Mouse (Mus musculus): ENCODE measurements at regions not wholly inside any gene's neighbourhood (a gene's known extent, or its start where the extent isn't known, plus 50 kb on each side); places are given as distances from the start of the nearest gene placed in this dataset.

- TF ChIP-seq CTCF (IDR thresholded peaks at IDR 0.05; ENCODE audit: insufficient read depth, low read depth, low read length): no peak
- TF ChIP-seq POLR2A (IDR thresholded peaks at IDR 0.05; ENCODE audit: insufficient read depth, low read depth, low read length): no peak
- Histone ChIP-seq H3K4me1 (ENCODE audit: control insufficient read depth, insufficient read depth, low read length) (peaks cover 21% of the 10 kb centered on the region), H3K4me3 (ENCODE audit: insufficient read depth, low read depth, low read length) (no peak overlapping the region), H3K27ac (ENCODE audit: insufficient read depth, low read depth, low read length) (no peak overlapping the region)
- 100% methylated on average over 2 of the region's 2 CpGs for WGBS
These were observed 219.9 kb upstream of the Ccdc122 start for GRCm38 (mm10) chr14:76816666-76817065.

GRCm38 (mm10) chr14:76812155-76812875, 224.3 kb upstream of the Ccdc122 start:
- peaks cover 3% of the 10 kb centered on the region; the same call in 1 of the 2 replicates for H3K4me1 ChIP-seq (ENCODE audit: control insufficient read depth, insufficient read depth, low read length)
- H3K4me3 ChIP-seq (ENCODE audit: insufficient read depth, low read depth, low read length): no peak overlapping the region
- H3K27ac ChIP-seq (ENCODE audit: insufficient read depth, low read depth, low read length): no peak overlapping the region
- WGBS: 83% methylated on average over 14 of the region's 14 CpGs
- no peak for TF ChIP-seq POLR2A (IDR thresholded peaks at IDR 0.05; ENCODE audit: insufficient read depth, low read depth, low read length)
- no peak for TF ChIP-seq CTCF (IDR thresholded peaks at IDR 0.05; ENCODE audit: insufficient read depth, low read depth, low read length)

DNA sequence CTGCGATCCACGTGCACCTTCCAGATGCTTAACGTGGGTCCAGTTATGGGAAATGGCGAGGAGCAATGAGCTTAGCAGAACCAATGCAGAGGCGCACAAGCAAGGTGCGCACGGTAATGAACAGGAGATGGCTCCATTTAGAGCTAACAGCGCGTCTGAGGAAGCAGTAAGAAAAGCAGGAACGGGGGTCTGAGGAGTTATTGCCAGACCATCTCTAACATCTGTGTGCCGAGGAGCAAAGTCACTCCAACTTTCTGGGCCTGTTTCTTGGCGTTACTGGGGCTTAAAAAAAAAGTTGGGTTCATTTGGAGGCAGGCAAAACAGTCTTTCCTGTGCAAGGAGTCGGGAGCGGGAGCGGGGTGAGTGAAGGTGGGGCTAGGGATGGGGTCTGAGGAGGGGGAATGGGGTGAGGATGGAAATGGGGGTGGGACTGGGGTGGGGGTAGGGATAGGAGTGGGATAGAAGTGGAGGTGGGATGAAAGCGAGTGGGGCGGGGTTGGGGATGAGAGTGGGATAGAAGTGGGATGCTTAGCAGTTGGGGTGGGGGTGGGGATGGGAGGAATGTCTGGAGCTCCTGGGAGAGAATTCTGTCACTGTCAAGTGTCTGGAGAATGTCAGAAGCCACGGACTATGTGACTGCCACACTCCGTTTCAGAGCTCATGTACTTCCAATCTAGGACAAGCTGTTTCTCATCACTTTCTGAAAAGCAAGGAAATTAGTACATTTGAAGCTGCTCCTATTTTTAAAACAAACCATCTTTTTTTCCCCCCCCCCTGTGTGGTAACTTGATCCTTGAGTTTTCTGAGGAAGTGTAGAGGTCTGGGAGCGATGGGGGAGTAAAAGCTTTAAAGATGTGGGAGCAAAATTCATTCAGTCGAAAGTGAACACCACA, 225.6 kb upstream of the Ccdc122 start:
- Histone ChIP-seq H3K4me1 (ENCODE audit: control insufficient read depth, insufficient read depth, low read length) (peaks cover 3% of the 10 kb centered on the region; the same call in 1 of the 2 replicates), H3K4me3 (ENCODE audit: insufficient read depth, low read depth, low read length) (no peak overlapping the region), H3K27ac (ENCODE audit: insufficient read depth, low read depth, low read length) (no peak overlapping the region)
- WGBS: 56% methylated on average over 21 of the region's 21 CpGs
- TF ChIP-seq CTCF (IDR thresholded peaks at IDR 0.05; ENCODE audit: insufficient read depth, low read depth, low read length): no peak
- no peak for TF ChIP-seq POLR2A (IDR thresholded peaks at IDR 0.05; ENCODE audit: insufficient read depth, low read depth, low read length)

GRCm38 (mm10) chr14:76810041-76810440, 226.5 kb upstream of the Ccdc122 start:
- Histone ChIP-seq H3K4me1 (ENCODE audit: control insufficient read depth, insufficient read depth, low read length) (peaks cover 3% of the 10 kb centered on the region; the same call in 1 of the 2 replicates), H3K27ac (ENCODE audit: insufficient read depth, low read depth, low read length) (no peak overlapping the region), H3K4me3 (ENCODE audit: insufficient read depth, low read depth, low read length) (no peak overlapping the region)
- WGBS: 91% methylated on average over 3 of the region's 3 CpGs
- TF ChIP-seq CTCF (IDR thresholded peaks at IDR 0.05; ENCODE audit: insufficient read depth, low read depth, low read length): no peak
- TF ChIP-seq POLR2A (IDR thresholded peaks at IDR 0.05; ENCODE audit: insufficient read depth, low read depth, low read length): no peak

GRCm38 (mm10) chr14:76809411-76809810, 227.2 kb upstream of the Ccdc122 start:
- no peak overlapping the region for H3K4me3 ChIP-seq (ENCODE audit: insufficient read depth, low read depth, low read length)
- TF ChIP-seq POLR2A (IDR thresholded peaks at IDR 0.05; ENCODE audit: insufficient read depth, low read depth, low read length) (no peak), CTCF (IDR thresholded peaks at IDR 0.05; ENCODE audit: insufficient read depth, low read depth, low read length) (no peak)
- no peak overlapping the region for H3K27ac ChIP-seq (ENCODE audit: insufficient read depth, low read depth, low read length)
- peaks cover 3% of the 10 kb centered on the region; the same call in 1 of the 2 replicates for H3K4me1 ChIP-seq (ENCODE audit: control insufficient read depth, insufficient read depth, low read length)
- WGBS: 97% methylated on average over 7 of the region's 7 CpGs

DNA sequence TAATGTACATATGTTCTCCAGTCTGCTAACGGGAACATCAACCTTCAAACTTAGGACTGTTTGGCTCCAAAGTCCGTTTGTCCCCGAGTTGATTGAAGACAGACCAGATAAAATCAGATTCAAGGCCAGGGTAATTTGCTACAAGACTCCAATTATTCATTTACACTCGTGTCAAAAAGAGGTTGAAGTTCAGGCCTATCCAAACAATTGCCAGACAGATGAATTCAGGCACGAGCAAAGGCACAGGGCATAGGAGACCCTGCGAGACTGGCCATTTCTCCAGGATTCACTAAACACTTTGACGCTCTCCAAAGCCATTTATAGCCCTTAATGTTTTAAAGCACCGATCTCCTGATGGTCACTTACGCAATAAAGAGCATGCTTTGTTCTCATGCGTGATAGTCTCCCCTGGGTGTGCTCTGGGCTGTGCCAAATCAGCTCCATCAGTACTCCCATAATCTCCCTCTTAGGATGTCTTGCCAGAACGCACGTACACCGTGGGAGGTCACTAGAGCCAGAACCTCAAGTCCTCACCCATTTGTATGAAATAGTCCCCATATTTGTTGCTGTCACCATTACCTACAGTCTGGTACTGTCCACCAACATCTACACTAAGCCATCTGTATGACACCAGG, 231.3 kb upstream of the Ccdc122 start:
- no peak overlapping the region for H3K27ac ChIP-seq (ENCODE audit: insufficient read depth, low read depth, low read length)
- 88% methylated on average over 13 of the region's 13 CpGs for WGBS
- no peaks in the 10 kb centered on the region for H3K4me1 ChIP-seq (ENCODE audit: control insufficient read depth, insufficient read depth, low read length)
- H3K4me3 ChIP-seq (ENCODE audit: insufficient read depth, low read depth, low read length): no peak overlapping the region
- TF ChIP-seq CTCF (IDR thresholded peaks at IDR 0.05; ENCODE audit: insufficient read depth, low read depth, low read length) (no peak), POLR2A (IDR thresholded peaks at IDR 0.05; ENCODE audit: insufficient read depth, low read depth, low read length) (no peak)

DNA sequence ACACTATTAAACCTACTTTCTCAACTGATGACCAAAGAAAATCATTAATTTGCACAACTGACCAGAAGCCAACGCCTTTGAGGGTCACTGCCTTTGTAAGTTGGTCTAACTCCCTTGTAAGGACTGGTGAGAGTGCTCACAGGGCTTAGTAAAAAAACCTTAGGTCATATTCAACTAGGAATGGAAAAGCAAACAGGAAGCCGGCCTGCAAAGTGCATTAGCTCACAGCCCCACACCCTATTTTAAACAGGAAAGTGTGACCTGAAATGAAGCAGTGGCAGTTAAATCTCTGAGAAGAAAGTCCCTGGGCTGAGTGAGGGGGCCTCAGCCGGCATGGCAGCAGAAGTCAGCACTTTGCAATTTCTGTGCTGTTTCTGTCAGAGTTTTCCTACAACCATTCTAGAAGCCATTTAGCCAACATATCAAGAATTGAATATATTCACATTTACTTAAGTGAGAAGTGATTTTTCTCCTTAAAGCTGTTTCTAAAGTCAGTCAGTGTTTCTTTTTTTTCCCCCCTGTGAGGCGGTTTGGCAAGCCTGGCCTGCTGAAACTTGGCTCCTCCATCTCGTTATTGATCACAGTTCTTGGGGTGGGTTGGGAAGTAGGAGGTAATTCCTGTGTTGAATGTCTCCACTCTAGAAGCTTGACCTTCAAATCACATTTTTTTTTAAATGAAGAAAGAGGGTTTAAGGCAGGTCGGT, 232.0 kb upstream of the Ccdc122 start:
- H3K27ac ChIP-seq (ENCODE audit: insufficient read depth, low read depth, low read length): no peak overlapping the region
- WGBS: 86% methylated on average over 6 of the region's 6 CpGs
- no peak overlapping the region for H3K4me3 ChIP-seq (ENCODE audit: insufficient read depth, low read depth, low read length)
- TF ChIP-seq CTCF (IDR thresholded peaks at IDR 0.05; ENCODE audit: insufficient read depth, low read depth, low read length): no peak
- no peak for TF ChIP-seq POLR2A (IDR thresholded peaks at IDR 0.05; ENCODE audit: insufficient read depth, low read depth, low read length)
- H3K4me1 ChIP-seq (ENCODE audit: control insufficient read depth, insufficient read depth, low read length): no peaks in the 10 kb centered on the region

DNA sequence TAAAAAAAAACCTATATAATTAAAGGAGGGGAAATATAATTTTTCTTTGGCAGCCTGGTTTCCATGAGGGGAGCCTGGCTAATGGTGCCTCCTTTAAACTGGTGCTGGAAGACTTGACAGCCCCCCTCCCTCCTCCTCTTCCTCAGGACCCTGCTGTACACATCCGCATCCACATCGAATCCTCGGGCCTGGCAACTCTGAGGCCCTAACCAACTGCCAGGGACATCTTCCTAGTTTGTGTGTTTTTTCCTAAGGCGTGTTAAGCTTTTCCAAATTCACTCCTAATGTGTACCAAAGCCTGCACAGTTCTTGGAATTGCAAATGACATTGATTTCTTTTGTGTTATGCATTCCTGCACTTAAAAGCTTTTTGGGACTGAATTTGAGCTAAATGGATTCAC, 236.4 kb upstream of the Ccdc122 start:
- TF ChIP-seq POLR2A (IDR thresholded peaks at IDR 0.05; ENCODE audit: insufficient read depth, low read depth, low read length): no peak
- TF ChIP-seq CTCF (IDR thresholded peaks at IDR 0.05; ENCODE audit: insufficient read depth, low read depth, low read length): no peak
- Histone ChIP-seq H3K4me3 (ENCODE audit: insufficient read depth, low read depth, low read length) (no peak overlapping the region), H3K27ac (ENCODE audit: insufficient read depth, low read depth, low read length) (no peak overlapping the region), H3K4me1 (ENCODE audit: control insufficient read depth, insufficient read depth, low read length) (no peaks in the 10 kb centered on the region)
- WGBS: 54% methylated on average over 4 of the region's 4 CpGs

All from olfactory bulb, adult 2 months (tissue).